Comparison of ENCODE assay signal across 8 mouse cellular contexts in genomic region chr10:125317317-125317716, GRCm38 (mm10).
A peak's percentile ranks its signal among the peaks of the same experiment; 100 is the strongest.
DNase-seq lines count a peak whose midpoint lies in the region; ATAC-seq and TF ChIP-seq lines count a peak whose summit lies in the region.

No protein-coding gene starts in this region.

- H3K27ac ChIP-seq in heart, embryonic 12.5 days (ENCODE audit: poor library complexity, severe bottlenecking) = no peak overlapping the region
- no peak overlapping the region for H3K27ac ChIP-seq in stomach, postnatal 0 days (replicated peaks)
- H3K27ac ChIP-seq in cerebellum, adult 2 months (ENCODE audit: insufficient read depth, low read length) = no peak overlapping the region

- no peak for ATAC-seq in heart, embryonic 12.5 days (ENCODE audit: insufficient number of reproducible peaks, low FRiP score)
- peak; percentile 97 to 98 for ATAC-seq in hematopoietic stem cell, adult 5-6 weeks (replicated peaks in 1 of 2; ENCODE audit: insufficient read depth in 1 of 2, low FRiP score in 2 of 2, low TSS enrichment in 1 of 2, low read depth in 1 of 2, poor library complexity in 2 of 2, severe bottlenecking in 2 of 2)
- ATAC-seq in stomach, postnatal 0 days (ENCODE audit: low FRiP score, low TSS enrichment) = no peak

- 72% methylated on average over 6 of the region's 6 CpGs for WGBS in heart, embryonic 12.5 days
- 29% methylated on average over 6 of the region's 6 CpGs for WGBS in stomach, postnatal 0 days
- WGBS in cerebellum, adult 2 months = 45% methylated on average over 6 of the region's 6 CpGs

- H3K4me2 ChIP-seq in heart, embryonic 12.5 days = no peak overlapping the region
- H3K4me2 ChIP-seq in stomach, postnatal 0 days (replicated peaks; ENCODE audit: low read depth) = no peak overlapping the region

- peak; percentile 33 for DNase-seq in heart, adult 8-10 months (ENCODE audit: low spot score)
- DNase-seq in ovary, postnatal 14 days (ENCODE audit: low spot score) = peak; percentile 5
- no peak for DNase-seq in ovary, adult 18-20 months (ENCODE audit: low spot score)
- DNase-seq in stomach, postnatal 0 days (ENCODE audit: low spot score) = no peak
- DNase-seq in cerebellum, adult 2 months = no peak
- no peak for DNase-seq in gastrocnemius, adult 8-10 months (ENCODE audit: low spot score in 2 of 2)

- no peak for TF ChIP-seq EP300 in stomach, postnatal 0 days (optimal IDR thresholded peaks at IDR 0.05)

- peaks cover 10% of the 10 kb centered on the region for H3K4me1 ChIP-seq in heart, embryonic 12.5 days (replicated peaks)
- no peaks in the 10 kb centered on the region for H3K4me1 ChIP-seq in stomach, postnatal 0 days (replicated peaks; ENCODE audit: control insufficient read depth, insufficient read depth)
- H3K4me1 ChIP-seq in cerebellum, adult 2 months (ENCODE audit: control insufficient read depth, insufficient read depth, low read length) = no peaks in the 10 kb centered on the region

- no peaks in the 10 kb centered on the region for H3K36me3 ChIP-seq in heart, embryonic 12.5 days
- H3K36me3 ChIP-seq in stomach, postnatal 0 days (ENCODE audit: control insufficient read depth, insufficient read depth, low read length) = no peaks in the 10 kb centered on the region; the same call in 1 of the 2 replicates

- peak; percentile 59 for TF ChIP-seq CTCF in stomach, postnatal 0 days (IDR thresholded peaks at IDR 0.05; ENCODE audit: low read depth)
- TF ChIP-seq CTCF in cerebellum, adult 2 months (IDR thresholded peaks at IDR 0.05; ENCODE audit: borderline replicate concordance, insufficient read depth, low read depth, low read length) = no peak

- no peak overlapping the region for H3K9ac ChIP-seq in heart, embryonic 12.5 days
- no peak overlapping the region for H3K9ac ChIP-seq in stomach, postnatal 0 days (ENCODE audit: low read length)

- H3K4me3 ChIP-seq in heart, embryonic 12.5 days = no peak overlapping the region
- H3K4me3 ChIP-seq in stomach, postnatal 0 days (ENCODE audit: low read depth, low read length) = no peak overlapping the region
- H3K4me3 ChIP-seq in cerebellum, adult 2 months (replicated peaks; ENCODE audit: insufficient read depth, low read depth, low read length) = no peak overlapping the region

- no peak for TF ChIP-seq POLR2A in cerebellum, adult 2 months (IDR thresholded peaks at IDR 0.05; ENCODE audit: borderline replicate concordance, insufficient read depth, low read length)

- H3K9me3 ChIP-seq in heart, embryonic 12.5 days (replicated peaks) = no peaks in the 10 kb centered on the region
- H3K9me3 ChIP-seq in stomach, postnatal 0 days (ENCODE audit: control insufficient read depth, low read length) = no peaks in the 10 kb centered on the region

- no peaks in the 10 kb centered on the region for H3K27me3 ChIP-seq in heart, embryonic 12.5 days (replicated peaks)
- no peaks in the 10 kb centered on the region for H3K27me3 ChIP-seq in stomach, postnatal 0 days (ENCODE audit: control insufficient read depth, insufficient read depth, low read length)
- no peaks in the 10 kb centered on the region for H3K27me3 ChIP-seq in cerebellum, adult 2 months (ENCODE audit: control insufficient read depth, insufficient read depth, low read length)

Comparison
In these comparisons a context has a peak if more than half of its experiments do, and no peak if none do; other contexts are left out.
1. DNase-seq: peak in heart, adult 8-10 months (single experiment) and ovary, postnatal 14 days (single experiment); none in ovary, adult 18-20 months (single experiment), stomach, postnatal 0 days (single experiment), cerebellum, adult 2 months (0 of 2) and gastrocnemius, adult 8-10 months (0 of 2).
2. ATAC-seq: peak in hematopoietic stem cell, adult 5-6 weeks (2 of 2); none in heart, embryonic 12.5 days (single experiment) and stomach, postnatal 0 days (single experiment).